Mouse (Mus musculus) midbrain, embryonic 11.5 days (tissue): ENCODE measurements around the gene Agtrap. TPM values are rescaled to one million over a fixed set of nuclear protein-coding genes. Genes with fewer than 3 reads are reported as not detected.
A peak's percentile ranks its signal among the peaks of the same experiment; 100 is the strongest.
"Not testable (repeated sequence)": the region's sequence is repeated elsewhere in the genome, so short reads cannot be mapped to it uniquely, and the experiment has no call there.

Experiments used
- ATAC-seq: fragments of 200-750 bp; cut with Nextera tagmentation; 2 replicates; pipeline ENCODE4 v1.8.0; 2017; ENCODE audit warnings: moderate TSS enrichment, moderate library complexity; ENCODE audit not compliant: low FRiP score
- DNase-seq: peaks from one replicate; pipeline ENCODE4 v3.0.0; 2015; ENCODE audit warnings: low spot score; ENCODE audit errors: missing footprints
- H3K27ac ChIP-seq: fragments of 300-500 bp; sonication (generic); 2 replicates; pipeline ENCODE4 v1.5.1; 2014; ENCODE audit warnings: low read depth, low read length
- H3K27me3 ChIP-seq: fragments of 300-500 bp; sonication (generic); 2 replicates; pipeline ENCODE4 v1.6.1; 2014; ENCODE audit warnings: mild to moderate bottlenecking, low read length, moderate library complexity, mixed read lengths; ENCODE audit not compliant: control insufficient read depth, insufficient read depth
- H3K36me3 ChIP-seq: fragments of 300-500 bp; sonication (generic); 2 replicates; pipeline ENCODE4 v1.6.1; 2014; ENCODE audit warnings: mild to moderate bottlenecking, low read length, moderate library complexity, mixed read lengths; ENCODE audit not compliant: control insufficient read depth, insufficient read depth
- H3K4me1 ChIP-seq: fragments of 300-500 bp; sonication (generic); 2 replicates; pipeline ENCODE4 v1.6.1; 2014; ENCODE audit warnings: low read length; ENCODE audit not compliant: control insufficient read depth, insufficient read depth
- H3K4me2 ChIP-seq: fragments of 300-500 bp; sonication (generic); 2 replicates; pipeline ENCODE4 v1.6.1; 2014; ENCODE audit warnings: mild to moderate bottlenecking, moderate library complexity
- H3K4me3 ChIP-seq: fragments of 300-500 bp; sonication (generic); 2 replicates; pipeline ENCODE4 v1.5.1; 2014; ENCODE audit warnings: low read depth, low read length
- H3K9ac ChIP-seq: fragments of 300-500 bp; sonication (generic); 2 replicates; pipeline ENCODE4 v1.6.1; 2014; ENCODE audit warnings: low read length
- H3K9me3 ChIP-seq: fragments of 300-500 bp; sonication (generic); 2 replicates; pipeline ENCODE4 v1.6.1; 2016; ENCODE audit warnings: low read length; ENCODE audit not compliant: control insufficient read depth
- WGBS: fragments of 180-500 bp; shearing (Covaris S2); extraction: QIAGEN DNeasy Blood & Tissue Kit; methylation state at CpG from one replicate; pipeline ENCODE4 v1.1.7; 2014; 5-methylcytosine and 5-hydroxymethylcytosine counted together
- polyA plus RNA-seq: library from polyadenylated mRNA; unstranded; fragments of >200 nt; fragmentation: Nextera tagmentation; extraction: Ambion mirVana; gene quantifications from 2 replicates; pipeline ENCODE4 v1.2.1, GENCODE M21; 2014

Gene Agtrap
- polyA plus RNA-seq, 1 experiment from 2014 or later: 11.7 TPM

DNA sequence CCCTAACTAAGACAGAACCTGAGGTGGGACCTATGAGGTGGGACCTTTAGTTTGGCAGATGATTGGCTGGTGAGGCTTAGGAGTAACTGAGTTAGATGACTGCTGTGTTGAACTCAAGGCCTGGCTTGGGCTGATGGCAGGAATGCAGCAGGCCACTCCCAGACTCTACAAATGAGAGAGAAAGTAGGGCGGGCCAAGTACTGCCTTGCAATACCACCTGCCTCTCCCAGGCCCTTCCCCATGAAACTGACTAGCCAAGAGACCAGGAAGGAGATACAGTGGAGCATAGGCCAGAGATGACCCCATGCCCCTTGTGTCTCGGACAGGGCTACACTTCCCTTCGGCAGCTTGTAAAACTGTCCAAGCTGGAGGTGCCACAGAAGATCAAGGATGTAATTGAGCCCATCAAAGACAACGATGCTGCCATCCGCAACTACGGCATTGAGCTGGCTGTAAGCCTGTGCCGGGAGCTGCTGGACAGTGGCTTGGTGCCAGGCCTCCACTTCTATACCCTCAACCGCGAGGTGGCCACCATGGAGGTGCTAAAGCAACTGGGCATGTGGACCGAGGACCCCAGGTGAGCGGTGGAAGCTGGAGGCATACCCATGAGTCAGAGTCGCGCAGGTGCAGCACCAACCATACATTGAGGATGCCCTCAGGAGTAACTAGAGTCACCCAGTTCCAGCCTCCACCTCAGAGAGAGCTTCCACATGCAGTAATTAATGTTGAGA lies 36.6 kb downstream of the Agtrap start:
- no peak overlapping the region for H3K9ac ChIP-seq
- no peak overlapping the region for H3K27ac ChIP-seq
- H3K9me3 ChIP-seq: no peaks in the 10 kb centered on the region
- no peak overlapping the region for H3K4me2 ChIP-seq
- H3K4me3 ChIP-seq: no peak overlapping the region
- DNase-seq: peak; percentile 59
- H3K36me3 ChIP-seq: peaks cover 40% of the 10 kb centered on the region
- H3K27me3 ChIP-seq: no peaks in the 10 kb centered on the region
- 97% methylated on average over 13 of the region's 13 CpGs for WGBS
- no peak for ATAC-seq
- peaks cover 2% of the 10 kb centered on the region; the same call in 1 of the 2 replicates for H3K4me1 ChIP-seq

DNA sequence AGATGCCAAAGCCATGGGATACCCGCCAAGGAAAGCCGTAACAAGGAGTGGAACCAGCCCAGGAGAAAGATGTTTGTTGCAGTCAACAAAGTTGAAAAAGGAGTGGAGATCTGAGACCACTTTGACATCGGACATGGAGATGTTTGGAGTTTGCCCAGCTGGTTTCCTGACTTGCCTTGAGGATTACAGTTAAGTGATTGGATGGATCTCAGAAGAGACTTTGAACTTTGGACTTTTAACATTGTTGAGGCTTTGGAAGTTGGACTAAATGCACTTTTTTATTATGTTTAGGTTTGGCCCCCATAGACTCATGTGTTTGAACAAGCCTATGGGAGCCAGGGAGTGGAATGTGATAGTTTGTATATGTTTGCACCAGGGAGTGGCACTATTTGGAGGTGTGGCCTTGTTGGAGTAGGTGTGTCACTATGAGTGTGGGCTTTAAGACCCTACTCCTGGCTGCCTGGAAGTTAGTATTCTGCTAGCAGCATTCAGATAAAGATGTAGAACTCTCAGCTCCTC lies 37.4 kb downstream of the Agtrap start:
- not testable (repeated sequence) for H3K9ac ChIP-seq, H3K9me3 ChIP-seq, H3K27me3 ChIP-seq, H3K4me1 ChIP-seq, ATAC-seq, H3K4me3 ChIP-seq, H3K27ac ChIP-seq, DNase-seq, H3K4me2 ChIP-seq
- WGBS: 88% methylated on average over 3 of the region's 3 CpGs
- peaks cover 32% of the 10 kb centered on the region for H3K36me3 ChIP-seq

DNA sequence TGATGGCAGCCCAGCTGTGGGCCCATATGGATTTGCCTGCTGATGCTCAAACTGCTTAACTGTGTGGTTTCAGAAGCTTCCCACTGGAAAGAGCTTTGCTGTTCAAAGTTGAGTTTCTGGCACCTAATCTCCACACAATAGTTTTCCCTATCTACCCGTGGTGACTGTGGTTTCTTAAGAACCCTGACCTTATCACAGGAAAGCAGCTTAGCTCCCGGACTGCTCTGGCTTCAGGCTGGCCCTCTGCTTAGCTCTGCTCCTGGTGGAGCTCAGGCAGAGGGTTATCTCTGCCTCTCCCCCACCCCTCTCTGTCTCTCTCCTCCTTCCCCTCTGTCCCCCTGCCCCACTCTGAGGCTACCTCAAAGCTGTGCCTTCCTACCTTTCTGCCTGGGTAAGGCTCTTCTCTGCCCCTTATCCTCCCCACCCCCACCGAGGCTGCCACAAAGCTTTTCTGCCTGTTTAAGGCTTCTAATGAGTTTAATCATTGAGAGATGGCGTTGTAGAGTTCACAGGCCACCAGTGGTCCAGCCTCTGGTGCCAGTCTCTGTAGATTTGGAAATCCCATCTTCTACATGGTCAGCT lies 41.3 kb downstream of the Agtrap start:
- Histone ChIP-seq H3K4me2 (no peak overlapping the region), H3K27ac (peak overlapping the region; percentile 25; the same call in 1 of the 2 replicates), H3K27me3 (no peaks in the 10 kb centered on the region), H3K36me3 (peaks cover 17% of the 10 kb centered on the region), H3K9me3 (no peaks in the 10 kb centered on the region), H3K4me3 (no peak overlapping the region), H3K4me1 (peaks cover 12% of the 10 kb centered on the region), H3K9ac (no peak overlapping the region)
- DNase-seq (peak; percentile 61), ATAC-seq (0 out of 2 replicates have a peak, but pooled peaks have one; percentile 40)
- 45% methylated on average over 4 of the region's 4 CpGs for WGBS

GRCm38 (mm10) chr4:148044113-148044512 lies 43.7 kb downstream of the Agtrap start:
- WGBS: 98% methylated on average over 2 of the region's 2 CpGs
- no peak overlapping the region for H3K9ac ChIP-seq
- no peak overlapping the region for H3K4me2 ChIP-seq
- H3K36me3 ChIP-seq: peaks cover 12% of the 10 kb centered on the region
- no peak overlapping the region for H3K27ac ChIP-seq
- H3K4me3 ChIP-seq: no peak overlapping the region
- H3K4me1 ChIP-seq: peaks cover 29% of the 10 kb centered on the region
- no peaks in the 10 kb centered on the region for H3K27me3 ChIP-seq
- ATAC-seq (no peak), DNase-seq (peak; percentile 26)
- no peaks in the 10 kb centered on the region for H3K9me3 ChIP-seq

DNA sequence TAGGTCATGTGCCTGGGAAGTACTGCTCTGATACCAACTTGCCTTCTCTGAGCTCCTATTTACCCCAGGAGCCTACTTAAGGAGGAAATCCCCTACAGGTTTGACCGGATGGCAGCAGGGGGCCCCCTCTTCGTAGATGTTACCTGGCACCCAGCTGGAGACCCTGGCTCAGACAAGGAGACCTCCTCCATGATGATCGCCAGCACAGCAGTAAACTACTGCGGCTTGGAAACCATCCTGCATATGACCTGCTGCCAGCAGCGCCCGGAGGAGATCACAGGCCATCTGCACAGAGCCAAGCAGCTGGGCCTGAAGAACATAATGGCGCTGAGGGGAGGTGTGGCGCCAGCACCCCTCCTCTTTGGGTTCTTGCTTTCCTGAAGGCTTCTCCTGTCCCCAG lies 44.5 kb downstream of the Agtrap start:
- not testable (repeated sequence) for H3K27ac ChIP-seq, H3K36me3 ChIP-seq, H3K4me3 ChIP-seq, H3K9me3 ChIP-seq, H3K4me2 ChIP-seq, H3K27me3 ChIP-seq, ATAC-seq, H3K9ac ChIP-seq
- H3K4me1 ChIP-seq: peaks cover 30% of the 10 kb centered on the region
- 90% methylated on average over 6 of the region's 8 CpGs for WGBS
- DNase-seq: peak; percentile 59

DNA sequence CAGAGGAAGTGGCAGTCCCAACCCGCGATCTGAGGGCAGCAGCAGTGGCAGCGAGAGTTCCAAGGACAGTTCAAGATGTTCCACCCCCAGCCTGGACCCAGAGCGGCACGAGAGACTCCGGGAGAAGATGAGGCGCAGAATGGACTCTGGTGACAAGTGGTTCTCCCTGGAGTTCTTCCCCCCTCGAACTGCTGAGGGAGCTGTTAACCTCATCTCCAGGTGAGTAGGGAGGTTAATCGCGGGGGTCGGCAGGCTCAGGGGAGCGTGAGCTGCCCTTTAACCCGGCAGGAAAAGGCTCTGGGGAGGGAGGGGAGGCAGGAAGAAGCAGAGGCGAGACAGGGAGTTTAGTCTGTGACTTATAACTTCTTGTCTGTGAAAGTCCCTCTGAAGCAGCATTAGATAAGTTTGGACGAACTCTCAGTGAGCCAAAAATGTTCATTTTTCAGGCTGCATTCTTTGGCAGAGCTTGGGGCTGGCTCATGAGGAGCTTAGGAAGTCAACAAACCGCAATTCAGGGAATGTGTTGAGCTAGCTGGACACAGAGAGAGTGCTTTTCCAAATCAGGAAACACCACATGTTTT lies 46.1 kb downstream of the Agtrap start:
- H3K36me3 ChIP-seq: peaks cover 2% of the 10 kb centered on the region; the same call in 1 of the 2 replicates
- 5% methylated on average over 16 of the region's 16 CpGs for WGBS
- H3K9ac ChIP-seq: peak overlapping the region; percentile 73
- H3K27ac ChIP-seq: peak overlapping the region; percentile 78
- peaks cover 36% of the 10 kb centered on the region for H3K4me1 ChIP-seq
- peak; percentile 90 for DNase-seq
- H3K4me3 ChIP-seq: peak overlapping the region; percentile 45
- no peaks in the 10 kb centered on the region for H3K27me3 ChIP-seq
- no peaks in the 10 kb centered on the region for H3K9me3 ChIP-seq
- no peak for ATAC-seq
- peak overlapping the region; percentile 83 for H3K4me2 ChIP-seq

- Histone ChIP-seq H3K4me2 (peak overlapping the region; percentile 83), H3K9me3 (no peaks in the 10 kb centered on the region), H3K36me3 (peaks cover 5% of the 10 kb centered on the region; the same call in 1 of the 2 replicates), H3K4me3 (peak overlapping the region; percentile 45), H3K4me1 (peaks cover 34% of the 10 kb centered on the region), H3K9ac (peak overlapping the region; percentile 73), H3K27me3 (no peaks in the 10 kb centered on the region), H3K27ac (peak overlapping the region; percentile 78)
- DNase-seq: peak; percentile 97
- peak; percentile 70 for ATAC-seq
- WGBS: under 1% methylated on average over 19 of the region's 19 CpGs
Measured at GRCm38 (mm10) chr4:148040933-148041610, 46.8 kb downstream of the Agtrap start.

DNA sequence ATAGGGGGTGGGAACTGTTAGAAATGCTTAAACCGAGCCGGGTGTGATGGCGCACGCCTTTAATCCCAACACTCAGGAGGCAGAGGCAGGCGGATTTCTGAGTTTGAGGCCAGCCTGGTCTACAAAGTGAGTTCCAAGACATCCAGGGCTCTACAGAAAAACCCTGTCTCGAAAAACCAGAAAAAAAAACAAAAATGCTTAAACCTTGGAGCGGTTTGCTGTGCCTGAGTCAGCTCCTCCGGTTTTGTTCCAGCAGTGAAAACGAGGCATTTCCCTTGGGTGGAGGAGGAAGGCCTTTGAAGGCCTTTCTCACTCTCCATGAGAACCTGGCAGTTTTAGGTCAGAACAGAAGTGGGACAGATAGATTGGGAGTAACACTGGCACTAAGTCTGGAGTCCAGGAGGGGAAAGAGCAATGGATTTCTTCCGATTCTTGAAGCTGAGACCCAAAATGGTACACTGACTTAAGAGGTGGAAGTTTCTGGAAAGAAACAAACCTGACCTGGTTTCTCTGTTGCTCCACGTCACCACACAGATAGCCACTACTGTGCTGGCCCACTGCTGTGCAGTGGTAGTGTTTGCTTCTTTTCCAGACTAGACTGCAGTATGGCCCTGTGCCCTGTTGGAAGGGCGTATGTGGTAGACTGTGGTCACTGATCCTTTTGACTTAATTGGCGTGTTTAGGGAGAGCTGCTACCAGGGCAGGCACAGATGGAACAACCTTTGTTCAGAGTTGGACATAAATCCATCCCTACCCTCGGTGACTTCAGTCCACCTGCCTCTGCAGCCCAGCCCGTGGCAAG lies 47.6 kb downstream of the Agtrap start:
- H3K4me1 ChIP-seq: peaks cover 34% of the 10 kb centered on the region
- no peaks in the 10 kb centered on the region for H3K9me3 ChIP-seq
- peak overlapping the region; percentile 83 for H3K4me2 ChIP-seq
- H3K27ac ChIP-seq: peak overlapping the region; percentile 78
- no peak for ATAC-seq
- peaks cover 5% of the 10 kb centered on the region; the same call in 1 of the 2 replicates for H3K36me3 ChIP-seq
- H3K4me3 ChIP-seq: peak overlapping the region; percentile 45
- H3K27me3 ChIP-seq: no peaks in the 10 kb centered on the region
- no peak for DNase-seq
- 60% methylated on average over 15 of the region's 15 CpGs for WGBS
- H3K9ac ChIP-seq: peak overlapping the region; percentile 73; the same call in 1 of the 2 replicates
